Mouse (Mus musculus): ENCODE results near the gene Ankrd13a.

Ankrd13a gene

GRCm38 (mm10) chr5:114766686-114767085 lies 7.8 kb upstream of the Ankrd13a start:
- DNase-seq (ENCODE audit: low spot score in 2 of 2): no peak

- DNase-seq (ENCODE audit: low spot score in 2 of 2): no peak
Observed at GRCm38 (mm10) chr5:114767185-114767584, 7.3 kb upstream of the Ankrd13a start.

GRCm38 (mm10) chr5:114769786-114770185 lies 4.7 kb upstream of the Ankrd13a start:
- peak in 1 of 2 experiments; percentile 51 for DNase-seq (ENCODE audit: low spot score in 2 of 2)

DNA sequence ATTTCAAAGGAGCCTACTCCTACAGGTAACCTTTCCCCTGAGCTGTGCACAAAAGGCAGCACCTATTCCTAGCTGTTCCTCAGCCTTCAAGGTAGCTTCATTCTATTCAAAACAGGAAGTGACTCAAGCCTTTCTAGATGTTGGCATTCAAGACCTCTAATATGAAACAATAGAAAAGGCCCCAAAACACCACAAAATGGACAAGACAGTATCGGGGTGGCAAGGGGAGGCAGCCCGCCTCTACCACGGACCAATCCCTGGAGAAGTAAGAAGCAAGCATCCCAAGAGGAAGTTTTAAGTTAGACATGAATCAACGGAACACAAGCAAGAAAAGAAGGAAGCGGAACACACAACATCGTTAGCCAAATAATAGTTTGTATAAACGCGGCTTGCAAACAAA lies 2.7 kb upstream of the Ankrd13a start:
- DNase-seq (ENCODE audit: low spot score in 2 of 2): no peak

GRCm38 (mm10) chr5:114772456-114773203 lies 1.8 kb upstream of the Ankrd13a start:
- DNase-seq (ENCODE audit: low spot score in 2 of 2): peak; percentile 78 to 81

DNA sequence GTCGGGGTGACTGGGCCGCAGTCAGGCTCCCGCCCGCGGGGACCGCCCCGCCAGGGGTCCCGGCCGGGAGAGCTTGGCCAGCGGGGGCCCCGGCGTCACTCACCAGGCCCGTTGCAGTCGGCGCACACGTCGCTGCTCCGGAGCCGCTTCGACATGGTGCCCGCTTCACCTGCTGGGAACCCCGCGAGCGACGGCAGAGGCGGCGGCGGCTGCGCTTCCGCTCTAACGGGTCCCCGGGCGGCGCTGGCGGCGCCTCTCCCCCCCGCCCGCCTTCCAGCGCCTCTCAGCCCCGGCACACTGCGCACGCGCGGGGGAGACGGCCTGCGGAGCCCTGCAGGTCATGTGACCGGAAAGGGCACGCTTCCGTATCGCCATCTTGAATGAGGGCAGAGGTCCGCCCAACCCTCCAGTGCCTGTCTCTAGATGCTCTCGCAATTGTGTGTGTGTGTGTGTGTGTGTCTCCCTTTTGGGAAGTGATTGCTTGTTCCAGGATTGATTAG lies 1.2 kb upstream of the Ankrd13a start:
- peak; percentile 98 to 99 for DNase-seq (ENCODE audit: low spot score in 2 of 2)

DNA sequence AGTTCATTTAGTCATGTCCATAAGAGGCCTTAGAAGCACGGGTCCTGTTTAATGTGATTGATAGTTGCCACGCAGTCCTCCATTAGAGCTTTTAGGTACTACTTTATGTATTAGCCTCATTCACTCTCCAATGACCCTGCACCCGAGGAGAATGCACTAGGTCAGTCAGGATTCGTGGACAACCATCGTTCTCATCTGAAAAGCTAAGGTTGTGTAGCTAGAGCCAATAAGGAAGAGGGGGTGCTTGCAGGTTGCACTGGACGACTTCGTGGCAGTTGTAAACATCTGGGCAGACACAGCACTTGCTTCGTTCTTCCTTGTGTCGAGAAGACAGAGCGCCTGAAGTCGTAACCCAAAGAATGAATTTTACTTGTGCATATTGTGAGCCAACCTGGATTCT lies 697 bp upstream of the Ankrd13a start:
- DNase-seq (ENCODE audit: low spot score in 2 of 2): peak; percentile 25 to 37

DNA sequence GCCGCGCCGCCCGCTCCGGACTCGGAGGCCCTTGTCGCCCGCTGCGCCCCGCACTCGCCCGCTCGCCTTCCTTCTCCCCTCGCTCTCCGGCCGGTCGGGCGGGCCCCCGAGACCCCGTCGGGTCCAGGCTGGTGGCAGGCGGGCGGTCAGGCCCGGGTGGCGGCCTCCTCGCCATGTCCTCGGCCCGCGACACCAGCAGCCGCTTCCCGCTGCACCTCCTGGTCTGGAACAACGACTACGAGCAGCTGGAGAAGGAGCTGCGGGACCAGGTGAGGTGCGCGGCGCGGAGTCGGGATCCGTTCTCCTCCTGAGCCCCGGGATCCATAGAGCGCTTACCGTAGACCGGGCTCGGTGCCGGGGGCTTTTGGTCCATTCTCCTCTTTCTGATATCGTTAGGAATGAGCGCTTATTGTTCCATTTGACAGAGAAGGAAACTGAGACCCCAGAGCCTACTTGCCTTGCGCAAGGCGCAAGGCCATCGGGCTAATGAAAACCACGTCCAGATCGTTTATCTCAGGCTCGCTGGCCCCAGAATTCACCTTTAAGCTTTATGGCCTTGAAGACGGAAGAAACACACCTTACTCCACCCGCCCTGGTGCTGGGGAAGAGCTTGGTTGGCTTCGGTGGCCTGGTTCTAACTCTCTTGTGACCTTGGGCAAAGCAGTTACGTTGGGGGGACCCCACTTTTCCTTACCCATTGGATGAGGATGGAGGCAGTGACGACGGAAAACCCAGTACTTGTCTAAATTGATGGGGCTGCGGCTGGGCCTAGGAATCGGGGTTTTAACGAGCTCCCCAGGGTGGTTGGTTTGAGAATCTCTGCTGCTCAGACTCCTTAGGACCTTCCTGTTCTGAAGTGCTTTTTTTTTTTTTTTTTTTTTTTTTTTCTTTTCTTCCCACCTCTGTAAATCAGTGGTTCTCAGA lies 841 bp downstream of the Ankrd13a start, which contains the start of gene Git2:
Gene Git2 (minus strand): TSS at position 462 of the 924 bp plus-strand sequence.
- DNase-seq (ENCODE audit: low spot score in 2 of 2): peak in 1 of 2 experiments; percentile 43

- no peak for DNase-seq (ENCODE audit: low spot score in 2 of 2)
Observed at GRCm38 (mm10) chr5:114776174-114776573, 1.7 kb downstream of the Ankrd13a start.

- DNase-seq (ENCODE audit: low spot score in 2 of 2): no peak
Observed at GRCm38 (mm10) chr5:114779956-114780489, 5.5 kb downstream of the Ankrd13a start.

DNA sequence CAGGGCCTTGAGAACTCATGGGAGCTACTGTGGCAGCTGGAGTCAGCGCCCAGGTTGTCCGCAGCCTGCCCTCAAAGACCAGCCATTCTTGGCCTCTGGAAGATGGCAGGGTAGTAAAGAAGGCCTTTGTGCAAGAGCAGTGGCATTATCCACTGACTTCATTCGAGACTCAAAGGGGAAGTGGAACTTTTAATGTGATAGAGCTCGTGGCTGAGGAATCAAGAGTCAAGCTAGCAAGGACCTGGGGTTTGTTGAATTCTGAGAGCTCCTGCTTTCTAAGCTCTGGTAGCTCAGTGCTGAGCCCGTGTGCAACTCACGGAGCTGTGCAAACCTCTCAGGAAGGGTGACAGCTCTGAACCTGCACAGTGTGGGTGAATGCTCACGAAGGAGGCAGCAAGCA lies 6.4 kb downstream of the Ankrd13a start:
- peak in 1 of 2 experiments; percentile 34 for DNase-seq (ENCODE audit: low spot score in 2 of 2)

- DNase-seq (ENCODE audit: low spot score in 2 of 2): no peak
Observed at GRCm38 (mm10) chr5:114782991-114783390, 8.5 kb downstream of the Ankrd13a start.

- DNase-seq (ENCODE audit: low spot score in 2 of 2): peak; percentile 54 to 59
Observed at GRCm38 (mm10) chr5:114783405-114784163, 9.1 kb downstream of the Ankrd13a start.

DNA sequence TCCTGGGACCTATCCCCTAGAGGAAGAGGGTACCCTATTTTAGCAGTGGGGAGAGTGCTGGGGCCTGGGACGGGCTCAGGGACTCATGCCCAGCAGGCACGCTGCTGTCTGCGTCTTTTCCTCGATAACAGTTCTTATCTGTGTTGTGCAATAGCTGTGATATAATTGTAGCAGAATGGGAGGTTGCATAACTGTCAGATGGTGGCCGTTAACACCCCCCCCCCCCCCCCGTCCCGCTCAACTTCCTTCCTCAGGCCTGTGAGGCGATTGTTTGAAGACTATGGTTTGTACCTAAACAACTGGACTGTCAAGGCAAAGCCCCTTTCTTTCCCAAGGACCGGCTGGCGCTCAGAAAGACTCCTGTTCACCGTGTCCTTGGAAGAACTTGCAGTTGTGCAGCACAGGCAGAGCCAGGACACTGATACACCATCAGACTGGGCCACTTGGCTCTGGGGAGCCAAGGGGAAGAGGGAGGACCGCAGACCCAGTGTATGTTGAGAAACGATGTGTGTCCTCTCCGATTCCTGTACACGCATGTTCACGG lies 10.2 kb downstream of the Ankrd13a start:
- peak in 1 of 2 experiments; percentile 30 for DNase-seq (ENCODE audit: low spot score in 2 of 2)

GRCm38 (mm10) chr5:114785196-114785595 lies 10.7 kb downstream of the Ankrd13a start:
- DNase-seq (ENCODE audit: low spot score in 2 of 2): no peak

GRCm38 (mm10) chr5:114793317-114793716 lies 18.8 kb downstream of the Ankrd13a start:
- no peak for DNase-seq (ENCODE audit: low spot score in 2 of 2)

- DNase-seq (ENCODE audit: low spot score in 2 of 2): no peak
Observed at GRCm38 (mm10) chr5:114794609-114795008, 20.1 kb downstream of the Ankrd13a start.

- no peak for DNase-seq (ENCODE audit: low spot score in 2 of 2)
Observed at GRCm38 (mm10) chr5:114795231-114795630, 20.8 kb downstream of the Ankrd13a start.

DNA sequence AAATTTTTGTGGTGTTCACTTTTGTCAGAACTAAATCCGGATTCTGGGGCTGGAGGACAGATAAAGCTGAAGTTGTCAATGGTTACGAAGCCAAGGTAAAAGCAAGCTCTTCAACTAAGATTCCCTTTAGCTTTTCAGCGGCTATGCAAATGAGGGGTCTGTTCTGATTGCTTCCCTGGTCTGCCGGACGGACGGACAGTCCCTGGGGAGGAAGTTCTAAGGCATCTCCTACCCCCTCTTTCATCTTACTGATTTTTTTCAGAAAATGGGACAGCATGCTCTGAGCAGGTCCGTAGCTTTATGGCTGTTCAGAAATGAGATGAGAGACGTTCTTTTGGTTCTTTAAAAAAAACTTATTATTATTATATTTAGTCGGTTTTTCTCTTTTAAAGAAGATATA lies 21.2 kb downstream of the Ankrd13a start:
- DNase-seq (ENCODE audit: low spot score in 2 of 2): no peak

GRCm38 (mm10) chr5:114796299-114797012 lies 22.0 kb downstream of the Ankrd13a start:
- DNase-seq (ENCODE audit: low spot score in 2 of 2): no peak

Data from spleen, postnatal 36 days (tissue).